Mouse (Mus musculus) layer of hippocampus, adult 8-10 months (tissue): ENCODE measurements at regions not wholly inside any gene's neighbourhood (a gene's known extent, or its start where the extent isn't known, plus 50 kb on each side); places are given as distances from the start of the nearest gene placed in this dataset.

Experiments
- DNase-seq, 2 experiments: peaks; one replicate each; pipeline ENCODE4 v3.0.0; 2022; ENCODE audit warnings: low spot score in 2 of 2

GRCm38 (mm10) chr2:166438207-166438606 is 275.4 kb downstream of the Prex1 start:
- no peak for DNase-seq

GRCm38 (mm10) chr2:166434554-166434953 is 279.1 kb downstream of the Prex1 start:
- DNase-seq = no peak

- DNase-seq = peak; percentile 70 to 73
These were observed 278.3 kb upstream of the Sulf2 start for GRCm38 (mm10) chr2:166433655-166434333.

- no peak for DNase-seq
These were observed 277.6 kb upstream of the Sulf2 start for GRCm38 (mm10) chr2:166432948-166433654.

- DNase-seq = no peak
These were observed 277.1 kb upstream of the Sulf2 start for GRCm38 (mm10) chr2:166432531-166432930.

- no peak for DNase-seq
These were observed 274.5 kb upstream of the Sulf2 start for GRCm38 (mm10) chr2:166429918-166430317.

- DNase-seq = no peak
These were observed 274.0 kb upstream of the Sulf2 start for GRCm38 (mm10) chr2:166429494-166429893.

- no peak for DNase-seq
These were observed 271.9 kb upstream of the Sulf2 start for GRCm38 (mm10) chr2:166427390-166427789.

- no peak for DNase-seq
These were observed 271.5 kb upstream of the Sulf2 start for GRCm38 (mm10) chr2:166426960-166427359.

GRCm38 (mm10) chr2:166426457-166426856 is 271.0 kb upstream of the Sulf2 start:
- no peak for DNase-seq

- no peak for DNase-seq
These were observed 269.7 kb upstream of the Sulf2 start for GRCm38 (mm10) chr2:166425141-166425540.

- DNase-seq = no peak
These were observed 267.7 kb upstream of the Sulf2 start for GRCm38 (mm10) chr2:166423132-166423660.

- no peak for DNase-seq
These were observed 264.8 kb upstream of the Sulf2 start for GRCm38 (mm10) chr2:166420275-166420674.

GRCm38 (mm10) chr2:166419271-166419670 is 263.8 kb upstream of the Sulf2 start:
- DNase-seq = no peak

- no peak for DNase-seq
These were observed 262.8 kb upstream of the Sulf2 start for GRCm38 (mm10) chr2:166418279-166418678.

- peak; percentile 79 to 81 for DNase-seq
These were observed 262.2 kb upstream of the Sulf2 start for GRCm38 (mm10) chr2:166417628-166418027.

GRCm38 (mm10) chr2:166415481-166415965 is 260.1 kb upstream of the Sulf2 start:
- DNase-seq = no peak

GRCm38 (mm10) chr2:166414856-166415255 is 259.4 kb upstream of the Sulf2 start:
- no peak for DNase-seq

- no peak for DNase-seq
These were observed 256.8 kb upstream of the Sulf2 start for GRCm38 (mm10) chr2:166412031-166412858.

- DNase-seq = no peak
These were observed 253.9 kb upstream of the Sulf2 start for GRCm38 (mm10) chr2:166409391-166409790.

- DNase-seq = no peak
These were observed 253.3 kb upstream of the Sulf2 start for GRCm38 (mm10) chr2:166408806-166409205.

GRCm38 (mm10) chr2:166408009-166408408 is 252.5 kb upstream of the Sulf2 start:
- DNase-seq = no peak
